Mouse (Mus musculus): ENCODE measurements around the gene Klhl11.

DNA sequence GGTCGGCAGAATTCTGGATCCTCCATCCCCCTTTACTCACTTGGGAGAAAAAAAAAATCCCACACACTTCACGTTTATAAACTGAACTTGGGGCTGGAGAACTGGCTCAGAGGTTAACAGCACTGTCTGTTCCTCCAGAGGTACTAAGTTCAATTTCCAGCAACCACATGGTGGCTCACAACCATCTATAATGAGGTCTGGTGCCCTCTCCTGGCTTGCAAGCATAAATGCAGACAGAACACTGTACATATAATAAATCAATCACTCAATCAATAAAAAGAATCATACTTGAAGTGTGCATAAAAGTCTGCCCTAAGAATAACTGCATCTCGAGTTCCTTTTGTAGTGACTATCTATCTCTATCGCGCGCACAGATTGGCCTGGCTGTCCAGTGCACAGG lies 18.4 kb upstream of the Klhl11 start:
- TF ChIP-seq CTCF (IDR thresholded peaks at IDR 0.05; ENCODE audit: low read depth, low read length): no peak
- no peak for TF ChIP-seq POLR2A (IDR thresholded peaks at IDR 0.05; ENCODE audit: borderline replicate concordance, low read depth, low read length)
